Mouse (Mus musculus) retina, postnatal 1 day (tissue): ENCODE data around the gene Fndc3b.

ENCODE experiments used
- DNase-seq: peaks from one replicate; pipeline ENCODE4 v3.0.0-alpha.2; 2012

Fndc3b gene

GRCm38 (mm10) chr3:27374396-27374795 is 336.7 kb downstream of the Fndc3b start:
- DNase-seq, result no peak

GRCm38 (mm10) chr3:27371725-27372650 is 339.1 kb downstream of the Fndc3b start:
- peak; percentile 51 for DNase-seq

DNA sequence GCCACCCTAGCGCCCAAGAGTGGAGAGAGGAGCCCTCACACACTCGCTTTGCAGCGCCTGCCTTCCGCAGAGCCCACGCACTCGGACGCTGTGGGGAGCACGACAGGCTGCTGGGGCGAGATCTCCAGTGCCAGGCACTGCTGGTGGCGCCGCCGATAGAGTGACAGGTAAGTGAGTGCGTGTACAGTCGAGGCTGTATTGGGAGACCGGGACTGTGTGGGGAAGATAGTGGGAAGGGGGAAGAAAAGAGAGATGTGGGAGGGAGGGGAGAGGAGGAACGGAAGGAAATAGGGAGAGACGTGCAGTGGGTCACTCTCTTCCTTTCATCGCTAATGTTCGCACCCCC is 339.9 kb downstream of the Fndc3b start, which contains the start of gene Ghsr:
TSS of gene Ghsr (plus strand) at position 76 of the 346 bp plus-strand sequence.
- DNase-seq, result peak; percentile 42

- DNase-seq, result no peak
Observed at GRCm38 (mm10) chr3:27370582-27371275, 340.4 kb downstream of the Fndc3b start.

DNA sequence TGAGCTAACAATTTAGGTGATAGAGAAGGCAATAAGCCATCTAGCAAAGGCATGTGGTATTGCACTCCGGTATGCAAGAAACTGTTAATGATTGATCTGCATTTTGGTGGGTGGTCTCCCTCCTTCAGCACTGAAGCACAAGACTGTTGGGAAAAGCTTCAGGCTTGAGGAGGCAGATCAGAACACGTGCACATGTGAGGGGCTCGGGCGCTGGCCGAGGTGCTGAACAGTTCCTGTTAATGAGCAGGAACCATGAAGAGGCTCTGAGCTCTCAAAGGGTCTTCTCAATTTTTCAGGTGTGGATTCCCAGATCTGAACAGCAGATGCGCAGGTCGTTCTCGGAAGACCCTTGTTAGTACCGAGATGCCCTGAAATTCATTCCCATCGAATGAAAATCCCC is 341.0 kb downstream of the Fndc3b start:
- peak; percentile 74 for DNase-seq
